Mouse (Mus musculus): ENCODE data around the gene Rpl32.

The Rpl32 gene

GRCm38 (mm10) chr6:115815041-115815440, 6.5 kb upstream of the Rpl32 start:
- DNase-seq (ENCODE audit: low spot score in 2 of 2) = no peak

GRCm38 (mm10) chr6:115814104-115814503, 5.6 kb upstream of the Rpl32 start:
- peak; percentile 55 to 83 for DNase-seq (ENCODE audit: low spot score in 2 of 2)

- no peak for DNase-seq (ENCODE audit: low spot score in 2 of 2)
Observed at GRCm38 (mm10) chr6:115811606-115812005, 3.1 kb upstream of the Rpl32 start.

- DNase-seq (ENCODE audit: low spot score in 2 of 2) = no peak
Observed at GRCm38 (mm10) chr6:115808196-115808487, 405 bp downstream of the Rpl32 start.

GRCm38 (mm10) chr6:115807464-115808195, 917 bp downstream of the Rpl32 start:
- peak in 1 of 2 experiments; percentile 30 for DNase-seq (ENCODE audit: low spot score in 2 of 2)

GRCm38 (mm10) chr6:115804432-115805192, 3.9 kb downstream of the Rpl32 start:
- DNase-seq (ENCODE audit: low spot score in 2 of 2) = no peak

GRCm38 (mm10) chr6:115803541-115804382, 4.8 kb downstream of the Rpl32 start:
- DNase-seq (ENCODE audit: low spot score in 2 of 2) = peak in 1 of 2 experiments; percentile 77

GRCm38 (mm10) chr6:115801811-115802210, 6.7 kb downstream of the Rpl32 start:
- no peak for DNase-seq (ENCODE audit: low spot score in 2 of 2)

GRCm38 (mm10) chr6:115792691-115793215, 15.8 kb downstream of the Rpl32 start:
- no peak for DNase-seq (ENCODE audit: low spot score in 2 of 2)

GRCm38 (mm10) chr6:115791842-115792686, 16.5 kb downstream of the Rpl32 start:
- peak in 1 of 2 experiments; percentile 36 for DNase-seq (ENCODE audit: low spot score in 2 of 2)

- DNase-seq (ENCODE audit: low spot score in 2 of 2) = no peak
Observed at GRCm38 (mm10) chr6:115791016-115791415, 17.5 kb downstream of the Rpl32 start.

- DNase-seq (ENCODE audit: low spot score in 2 of 2) = no peak
Observed at GRCm38 (mm10) chr6:115782781-115783180, 25.8 kb downstream of the Rpl32 start.

GRCm38 (mm10) chr6:115776363-115776762, 32.2 kb downstream of the Rpl32 start:
- no peak for DNase-seq (ENCODE audit: low spot score in 2 of 2)

GRCm38 (mm10) chr6:115775838-115776237, 32.7 kb downstream of the Rpl32 start:
- no peak for DNase-seq (ENCODE audit: low spot score in 2 of 2)

- peak in 1 of 2 experiments; percentile 71 for DNase-seq (ENCODE audit: low spot score in 2 of 2)
Observed at GRCm38 (mm10) chr6:115774501-115774921, 34.0 kb downstream of the Rpl32 start, which contains the start of gene Cand2. Cand2 (plus strand) TSS chr6:115774538.

GRCm38 (mm10) chr6:115773966-115774413, 34.6 kb downstream of the Rpl32 start:
- DNase-seq (ENCODE audit: low spot score in 2 of 2) = no peak

- no peak for DNase-seq (ENCODE audit: low spot score in 2 of 2)
Observed at GRCm38 (mm10) chr6:115772604-115773003, 35.9 kb downstream of the Rpl32 start.

GRCm38 (mm10) chr6:115772201-115772600, 36.3 kb downstream of the Rpl32 start:
- DNase-seq (ENCODE audit: low spot score in 2 of 2) = no peak

- DNase-seq (ENCODE audit: low spot score in 2 of 2) = no peak
Observed at GRCm38 (mm10) chr6:115770852-115771251, 37.7 kb downstream of the Rpl32 start.

- no peak for DNase-seq (ENCODE audit: low spot score in 2 of 2)
Observed at GRCm38 (mm10) chr6:115770059-115770670, 38.4 kb downstream of the Rpl32 start.

Data from spleen, postnatal 10 days (tissue).